Mouse (Mus musculus): ENCODE measurements around the gene B3gnt2.
"Not testable (repeated sequence)": the region's sequence is repeated elsewhere in the genome, so short reads cannot be mapped to it uniquely, and the experiment has no call there.

B3gnt2 gene

GRCm38 (mm10) chr11:22763556-22764295 is 97.0 kb downstream of the B3gnt2 start:
- DNase-seq: no peak

- no peak for DNase-seq
Observed at GRCm38 (mm10) chr11:22763055-22763454, 97.7 kb downstream of the B3gnt2 start.

DNA sequence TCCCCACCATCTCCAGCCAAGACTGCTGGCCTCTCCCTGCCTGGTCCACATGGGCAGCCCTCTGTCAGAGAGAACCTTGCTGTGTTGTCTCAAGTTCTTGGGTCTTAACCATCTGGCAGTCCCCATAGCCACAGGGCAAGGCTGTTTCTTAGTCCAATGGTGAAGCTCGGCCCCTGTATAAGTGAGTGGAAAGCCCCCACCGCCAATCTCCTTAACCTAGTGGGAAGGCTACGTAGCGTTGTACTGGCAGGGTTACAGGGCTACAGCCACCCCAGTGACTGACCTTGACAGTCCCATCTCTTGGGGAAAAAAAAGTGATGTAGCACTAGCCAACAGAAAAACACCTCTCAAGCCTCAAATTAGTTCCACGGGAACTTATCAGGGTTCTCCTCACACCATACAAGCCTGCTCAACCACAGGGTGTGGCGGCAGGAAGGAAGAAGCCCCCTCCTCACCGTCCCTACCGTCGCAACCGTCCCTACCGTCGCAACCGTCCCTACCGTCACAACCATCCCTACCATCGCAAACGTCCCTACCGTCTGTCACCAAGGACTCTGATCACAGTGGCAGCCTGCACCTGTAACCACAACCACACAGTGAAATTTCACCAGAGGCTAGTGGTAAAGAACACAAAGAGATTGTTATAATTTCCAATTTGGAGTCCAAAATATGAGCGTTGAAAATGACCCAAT is 98.4 kb downstream of the B3gnt2 start:
- DNase-seq: no peak

DNA sequence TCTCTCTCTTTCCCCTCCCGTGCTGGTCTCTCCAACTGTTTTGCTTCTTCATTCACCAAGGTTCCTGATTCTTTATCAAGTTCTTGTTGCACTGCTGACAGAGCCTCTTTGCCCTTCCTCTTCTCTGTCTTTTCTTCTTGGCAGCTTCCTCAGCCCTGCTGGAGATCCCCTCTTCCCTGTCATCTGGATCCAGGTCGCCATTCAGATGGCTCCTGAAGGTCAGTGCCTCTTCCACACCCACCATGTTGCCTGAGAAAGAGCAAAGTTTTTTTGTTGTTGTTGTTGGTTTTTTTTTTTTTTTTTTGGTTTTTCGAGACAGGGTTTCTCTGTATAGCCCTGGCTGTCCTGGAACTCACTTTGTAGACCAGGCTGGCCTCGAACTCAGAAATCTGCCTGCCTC is 101.0 kb downstream of the B3gnt2 start:
- DNase-seq: no peak

GRCm38 (mm10) chr11:22756168-22756980 is 104.4 kb downstream of the B3gnt2 start:
- DNase-seq: no peak

GRCm38 (mm10) chr11:22755180-22755579 is 105.6 kb downstream of the B3gnt2 start:
- DNase-seq: no peak

DNA sequence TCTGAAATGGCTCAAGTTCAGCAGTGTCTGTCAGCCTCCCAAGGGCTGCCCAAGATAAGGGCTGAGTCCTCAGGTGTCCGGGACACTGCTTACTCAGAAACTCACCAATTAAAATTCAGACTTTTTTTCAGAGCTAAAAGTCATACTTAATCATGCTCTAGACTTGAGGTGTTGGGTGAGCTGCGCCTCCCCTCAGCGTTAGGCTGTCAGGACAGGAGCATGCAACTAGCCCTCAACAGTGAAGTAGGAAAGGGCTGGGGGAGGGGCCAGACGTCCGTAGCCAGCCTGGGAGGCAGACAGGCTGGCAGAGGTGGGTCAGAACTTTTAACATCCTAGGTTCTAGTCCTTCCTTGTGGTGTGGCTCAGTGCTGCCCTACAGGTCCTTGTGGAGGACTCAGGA is 108.2 kb downstream of the B3gnt2 start:
- no peak for DNase-seq

- DNase-seq: no peak
Observed at GRCm38 (mm10) chr11:22751592-22751991, 109.2 kb downstream of the B3gnt2 start.

- DNase-seq: no peak
Observed at GRCm38 (mm10) chr11:22747406-22747805, 113.4 kb downstream of the B3gnt2 start.

- no peak for DNase-seq
Observed at GRCm38 (mm10) chr11:22745356-22745755, 115.4 kb downstream of the B3gnt2 start.

DNA sequence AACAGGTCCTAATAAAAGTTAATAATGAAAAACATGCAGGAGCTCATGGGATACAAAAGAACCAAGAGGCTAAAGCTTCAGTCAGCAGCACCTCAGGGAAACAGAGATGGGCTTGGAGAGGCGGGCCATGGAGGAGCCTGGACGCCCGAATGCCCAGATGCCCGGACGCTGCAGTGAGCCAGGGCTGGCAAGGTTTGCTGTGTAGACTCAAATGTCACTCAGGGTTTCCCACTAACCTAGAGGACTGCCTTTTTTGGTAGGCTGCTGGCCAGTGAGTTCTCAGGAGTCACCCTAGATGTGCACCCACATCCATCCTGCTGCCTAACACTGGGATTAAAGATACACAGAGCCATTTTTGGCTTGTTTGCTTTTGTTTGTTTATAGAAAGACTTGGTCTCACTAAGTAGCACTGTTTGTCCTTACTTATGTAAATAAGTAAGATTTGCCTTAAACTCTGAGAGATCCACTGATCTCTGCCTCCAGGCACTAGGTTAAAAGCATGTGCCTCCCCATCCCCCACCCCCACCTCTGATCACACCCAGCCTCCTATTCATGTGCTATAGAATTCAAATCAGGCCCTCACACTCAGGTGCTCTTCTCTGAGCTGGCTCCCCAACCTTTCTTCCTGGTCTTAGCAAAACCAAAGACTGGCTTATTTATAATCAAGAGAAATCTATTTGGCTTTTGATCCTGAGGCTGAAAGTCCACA is 117.0 kb downstream of the B3gnt2 start:
- no peak for DNase-seq

DNA sequence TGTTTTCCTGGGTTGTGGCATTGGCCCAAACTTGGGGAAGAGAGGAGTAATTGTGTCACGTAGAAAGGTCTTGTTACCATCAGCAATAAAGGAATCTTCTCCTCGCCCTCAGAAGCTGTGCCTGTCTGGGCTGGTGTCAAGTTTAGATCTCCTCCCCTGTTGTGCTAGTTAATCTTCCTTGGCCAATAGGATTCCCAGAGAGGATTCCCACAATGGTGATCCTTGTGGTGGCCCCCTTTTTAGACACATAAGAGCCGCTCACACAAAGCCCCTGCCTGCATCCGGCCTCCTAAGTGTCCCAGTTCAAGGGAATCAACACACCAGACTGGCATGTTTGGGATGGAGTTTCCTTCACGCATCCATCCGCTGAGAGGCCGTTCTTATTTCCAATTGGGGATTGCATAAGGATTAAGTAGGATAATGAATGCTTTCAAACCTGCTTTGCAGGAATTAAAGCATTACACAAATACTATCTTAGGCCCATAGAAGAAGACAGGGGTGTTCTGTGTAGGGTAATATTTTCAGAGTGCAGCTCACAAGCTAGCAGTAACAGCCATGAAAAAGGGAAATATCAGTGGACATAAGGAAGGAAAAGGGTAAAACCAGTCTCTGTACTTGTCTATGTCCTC is 118.6 kb downstream of the B3gnt2 start:
- DNase-seq: no peak

DNA sequence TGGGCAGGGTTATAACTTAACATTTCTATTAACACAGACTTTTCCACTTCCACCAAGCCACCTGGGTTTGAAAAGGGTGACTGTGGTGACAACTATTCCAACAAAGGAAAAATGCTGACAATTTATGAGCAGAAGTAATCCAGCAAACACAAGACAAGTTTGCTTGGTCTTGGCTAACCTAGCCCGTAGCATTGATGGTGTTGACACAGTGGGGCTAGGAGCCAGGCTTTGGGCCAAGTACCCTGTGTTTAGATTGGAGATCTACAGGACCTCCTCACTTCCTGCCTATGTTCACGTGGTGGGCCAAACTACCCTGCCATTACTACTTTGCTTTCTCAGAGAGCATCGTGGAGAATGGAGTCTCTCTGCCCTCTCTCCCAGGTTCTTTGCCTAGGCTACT is 119.3 kb downstream of the B3gnt2 start:
- no peak for DNase-seq

- no peak for DNase-seq
Observed at GRCm38 (mm10) chr11:22739497-22740288, 121.1 kb downstream of the B3gnt2 start.

GRCm38 (mm10) chr11:22736521-22737225 is 124.1 kb downstream of the B3gnt2 start:
- no peak for DNase-seq

DNA sequence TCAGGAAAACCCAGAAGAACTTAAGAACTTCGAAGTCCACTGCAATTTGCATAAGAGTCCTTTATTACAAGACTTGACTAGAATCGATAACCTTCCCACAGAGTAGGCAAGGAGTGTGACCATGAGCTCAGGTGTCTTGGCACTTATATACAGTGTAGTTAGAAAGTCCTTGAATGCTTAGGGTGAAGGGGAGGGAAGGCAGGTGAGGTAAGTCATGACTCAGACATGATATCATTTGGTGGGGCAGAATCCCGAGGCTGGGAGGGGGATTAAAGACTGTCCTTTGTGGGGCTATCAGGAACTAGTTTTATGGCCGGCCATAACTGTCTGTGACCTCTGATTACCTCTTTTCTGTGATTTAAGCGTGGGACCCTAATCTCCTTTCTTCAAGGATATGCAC is 125.6 kb downstream of the B3gnt2 start:
- DNase-seq: not testable (repeated sequence)

- DNase-seq: no peak
Observed at GRCm38 (mm10) chr11:22733936-22734335, 126.8 kb downstream of the B3gnt2 start.

- no peak for DNase-seq
Observed at GRCm38 (mm10) chr11:22732907-22733306, 127.9 kb downstream of the B3gnt2 start.

GRCm38 (mm10) chr11:22723096-22723495 is 137.7 kb downstream of the B3gnt2 start:
- DNase-seq: no peak

GRCm38 (mm10) chr11:22720096-22720495 is 140.7 kb downstream of the B3gnt2 start:
- no peak for DNase-seq

DNA sequence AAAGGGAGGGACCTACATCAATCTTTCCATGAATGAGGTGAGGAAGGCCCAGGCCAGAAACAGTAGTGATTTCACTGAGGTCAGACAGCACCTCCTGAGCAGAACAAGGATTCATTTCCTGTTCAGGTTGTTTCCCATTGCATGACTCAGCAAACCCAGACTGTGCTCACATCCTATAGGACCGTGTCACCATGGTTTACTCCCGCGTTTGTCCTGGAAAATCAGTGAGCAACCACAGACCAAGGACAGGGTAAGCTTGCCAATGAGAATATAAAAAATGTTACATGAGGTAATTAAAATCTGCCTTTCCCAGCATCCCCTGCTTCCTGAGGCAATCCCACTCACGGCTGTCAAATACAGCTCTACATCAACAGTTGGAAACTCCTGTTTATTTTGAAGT is 141.2 kb downstream of the B3gnt2 start:
- no peak for DNase-seq

Measured in cerebellum, postnatal 36 days (tissue).